Mouse (Mus musculus): ENCODE results near the gene Zfp42. TPM values are rescaled to one million over a fixed set of nuclear protein-coding genes. Genes with fewer than 3 reads are reported as not detected.

Gene Zfp42
- polyA plus RNA-seq, 1 experiment from 2014 or later: not detected

GRCm38 (mm10) chr8:43308213-43308612 is 1.4 kb upstream of the Zfp42 start:
- ATAC-seq (ENCODE audit: low read depth): no peak
- WGBS: 88% methylated on average over 2 of the region's 2 CpGs
- H3K9ac ChIP-seq (replicated peaks; ENCODE audit: low read depth, low read length): no peak overlapping the region
- H3K4me2 ChIP-seq (ENCODE audit: low read depth, low read length): no peak overlapping the region
- H3K27ac ChIP-seq (ENCODE audit: low read depth, low read length): no peak overlapping the region
- no peak overlapping the region for H3K4me3 ChIP-seq (ENCODE audit: low read depth, low read length)
- H3K36me3 ChIP-seq (ENCODE audit: control insufficient read depth, insufficient read depth, low read length): no peaks in the 10 kb centered on the region
- H3K4me1 ChIP-seq (ENCODE audit: control insufficient read depth, insufficient read depth, low read length): no peaks in the 10 kb centered on the region
- H3K27me3 ChIP-seq (ENCODE audit: control insufficient read depth, insufficient read depth, low read length): no peaks in the 10 kb centered on the region
- H3K9me3 ChIP-seq (ENCODE audit: control insufficient read depth, low read length): no peaks in the 10 kb centered on the region

- WGBS: 96% methylated on average over 14 of the region's 14 CpGs
- no peaks in the 10 kb centered on the region for H3K9me3 ChIP-seq (ENCODE audit: control insufficient read depth, low read length)
- H3K4me1 ChIP-seq (ENCODE audit: control insufficient read depth, insufficient read depth, low read length): no peaks in the 10 kb centered on the region
Observed at GRCm38 (mm10) chr8:43305676-43306075, 1.1 kb downstream of the Zfp42 start.

GRCm38 (mm10) chr8:43299796-43300195 is 7.0 kb downstream of the Zfp42 start:
- ATAC-seq (ENCODE audit: low read depth): no peak
- 60% methylated on average over 5 of the region's 5 CpGs for WGBS

More at GRCm38 (mm10) chr8:43305676-43306075, 1.1 kb downstream of the Zfp42 start:
- no peak overlapping the region for H3K4me2 ChIP-seq (ENCODE audit: low read depth, low read length)
- H3K4me3 ChIP-seq (ENCODE audit: low read depth, low read length): no peak overlapping the region
- no peak overlapping the region for H3K27ac ChIP-seq (ENCODE audit: low read depth, low read length)
- H3K9ac ChIP-seq (replicated peaks; ENCODE audit: low read depth, low read length): no peak overlapping the region
- H3K36me3 ChIP-seq (ENCODE audit: control insufficient read depth, insufficient read depth, low read length): no peaks in the 10 kb centered on the region
- no peak for ATAC-seq (ENCODE audit: low read depth)
- no peaks in the 10 kb centered on the region for H3K27me3 ChIP-seq (ENCODE audit: control insufficient read depth, insufficient read depth, low read length)

GRCm38 (mm10) chr8:43295826-43296225 is 11.0 kb downstream of the Zfp42 start:
- Histone ChIP-seq H3K9me3 (ENCODE audit: control insufficient read depth, low read length) (no peaks in the 10 kb centered on the region), H3K27me3 (ENCODE audit: control insufficient read depth, insufficient read depth, low read length) (no peaks in the 10 kb centered on the region), H3K9ac (replicated peaks; ENCODE audit: low read depth, low read length) (no peak overlapping the region), H3K4me2 (ENCODE audit: low read depth, low read length) (no peak overlapping the region), H3K36me3 (ENCODE audit: control insufficient read depth, insufficient read depth, low read length) (no peaks in the 10 kb centered on the region), H3K4me3 (ENCODE audit: low read depth, low read length) (no peak overlapping the region), H3K4me1 (ENCODE audit: control insufficient read depth, insufficient read depth, low read length) (no peaks in the 10 kb centered on the region), H3K27ac (ENCODE audit: low read depth, low read length) (no peak overlapping the region)
- WGBS: 90% methylated on average over 21 of the region's 21 CpGs
- ATAC-seq (ENCODE audit: low read depth): no peak

More at GRCm38 (mm10) chr8:43299796-43300195, 7.0 kb downstream of the Zfp42 start:
- Histone ChIP-seq H3K4me1 (ENCODE audit: control insufficient read depth, insufficient read depth, low read length) (no peaks in the 10 kb centered on the region), H3K9ac (replicated peaks; ENCODE audit: low read depth, low read length) (no peak overlapping the region), H3K36me3 (ENCODE audit: control insufficient read depth, insufficient read depth, low read length) (no peaks in the 10 kb centered on the region), H3K4me2 (ENCODE audit: low read depth, low read length) (no peak overlapping the region), H3K9me3 (ENCODE audit: control insufficient read depth, low read length) (no peaks in the 10 kb centered on the region), H3K27ac (ENCODE audit: low read depth, low read length) (no peak overlapping the region), H3K4me3 (ENCODE audit: low read depth, low read length) (no peak overlapping the region), H3K27me3 (ENCODE audit: control insufficient read depth, insufficient read depth, low read length) (no peaks in the 10 kb centered on the region)

- Histone ChIP-seq H3K4me2 (ENCODE audit: low read depth, low read length) (no peak overlapping the region), H3K27me3 (ENCODE audit: control insufficient read depth, insufficient read depth, low read length) (no peaks in the 10 kb centered on the region), H3K4me1 (ENCODE audit: control insufficient read depth, insufficient read depth, low read length) (no peaks in the 10 kb centered on the region), H3K9ac (replicated peaks; ENCODE audit: low read depth, low read length) (no peak overlapping the region), H3K27ac (ENCODE audit: low read depth, low read length) (no peak overlapping the region), H3K36me3 (ENCODE audit: control insufficient read depth, insufficient read depth, low read length) (no peaks in the 10 kb centered on the region), H3K4me3 (ENCODE audit: low read depth, low read length) (no peak overlapping the region), H3K9me3 (ENCODE audit: control insufficient read depth, low read length) (no peaks in the 10 kb centered on the region)
- ATAC-seq (ENCODE audit: low read depth): no peak
- 87% methylated on average over 4 of the region's 4 CpGs for WGBS
Observed at GRCm38 (mm10) chr8:43294191-43294590, 12.6 kb downstream of the Zfp42 start.

GRCm38 (mm10) chr8:43290424-43291111 is 16.2 kb downstream of the Zfp42 start:
- H3K9me3 ChIP-seq (ENCODE audit: control insufficient read depth, low read length): no peaks in the 10 kb centered on the region
- H3K4me2 ChIP-seq (ENCODE audit: low read depth, low read length): no peak overlapping the region
- no peak for ATAC-seq (ENCODE audit: low read depth)
- no peak overlapping the region for H3K4me3 ChIP-seq (ENCODE audit: low read depth, low read length)
- 76% methylated on average over 5 of the region's 5 CpGs for WGBS
- no peaks in the 10 kb centered on the region for H3K27me3 ChIP-seq (ENCODE audit: control insufficient read depth, insufficient read depth, low read length)
- no peaks in the 10 kb centered on the region for H3K4me1 ChIP-seq (ENCODE audit: control insufficient read depth, insufficient read depth, low read length)
- H3K27ac ChIP-seq (ENCODE audit: low read depth, low read length): no peak overlapping the region
- no peak overlapping the region for H3K9ac ChIP-seq (replicated peaks; ENCODE audit: low read depth, low read length)
- no peaks in the 10 kb centered on the region for H3K36me3 ChIP-seq (ENCODE audit: control insufficient read depth, insufficient read depth, low read length)

- Histone ChIP-seq H3K27me3 (ENCODE audit: control insufficient read depth, insufficient read depth, low read length) (no peaks in the 10 kb centered on the region), H3K9ac (replicated peaks; ENCODE audit: low read depth, low read length) (no peak overlapping the region), H3K4me2 (ENCODE audit: low read depth, low read length) (no peak overlapping the region), H3K4me1 (ENCODE audit: control insufficient read depth, insufficient read depth, low read length) (no peaks in the 10 kb centered on the region), H3K9me3 (ENCODE audit: control insufficient read depth, low read length) (no peaks in the 10 kb centered on the region), H3K27ac (ENCODE audit: low read depth, low read length) (no peak overlapping the region), H3K36me3 (ENCODE audit: control insufficient read depth, insufficient read depth, low read length) (no peaks in the 10 kb centered on the region), H3K4me3 (ENCODE audit: low read depth, low read length) (no peak overlapping the region)
- ATAC-seq (ENCODE audit: low read depth): no peak
- 96% methylated on average over 5 of the region's 5 CpGs for WGBS
Observed at GRCm38 (mm10) chr8:43289781-43290180, 17.0 kb downstream of the Zfp42 start.

- H3K9ac ChIP-seq (replicated peaks; ENCODE audit: low read depth, low read length): no peak overlapping the region
- no peak for ATAC-seq (ENCODE audit: low read depth)
Observed at GRCm38 (mm10) chr8:43288840-43289239, 17.9 kb downstream of the Zfp42 start.

GRCm38 (mm10) chr8:43287456-43287855 is 19.3 kb downstream of the Zfp42 start:
- WGBS: 79% methylated on average over 6 of the region's 6 CpGs
- Histone ChIP-seq H3K4me1 (ENCODE audit: control insufficient read depth, insufficient read depth, low read length) (no peaks in the 10 kb centered on the region), H3K27me3 (ENCODE audit: control insufficient read depth, insufficient read depth, low read length) (no peaks in the 10 kb centered on the region), H3K4me3 (ENCODE audit: low read depth, low read length) (no peak overlapping the region), H3K27ac (ENCODE audit: low read depth, low read length) (no peak overlapping the region), H3K9ac (replicated peaks; ENCODE audit: low read depth, low read length) (no peak overlapping the region), H3K4me2 (ENCODE audit: low read depth, low read length) (no peak overlapping the region), H3K9me3 (ENCODE audit: control insufficient read depth, low read length) (no peaks in the 10 kb centered on the region), H3K36me3 (ENCODE audit: control insufficient read depth, insufficient read depth, low read length) (no peaks in the 10 kb centered on the region)
- no peak for ATAC-seq (ENCODE audit: low read depth)

More at GRCm38 (mm10) chr8:43288840-43289239, 17.9 kb downstream of the Zfp42 start:
- Histone ChIP-seq H3K36me3 (ENCODE audit: control insufficient read depth, insufficient read depth, low read length) (no peaks in the 10 kb centered on the region), H3K4me3 (ENCODE audit: low read depth, low read length) (no peak overlapping the region), H3K9me3 (ENCODE audit: control insufficient read depth, low read length) (no peaks in the 10 kb centered on the region), H3K27ac (ENCODE audit: low read depth, low read length) (no peak overlapping the region), H3K4me2 (ENCODE audit: low read depth, low read length) (no peak overlapping the region), H3K4me1 (ENCODE audit: control insufficient read depth, insufficient read depth, low read length) (no peaks in the 10 kb centered on the region), H3K27me3 (ENCODE audit: control insufficient read depth, insufficient read depth, low read length) (no peaks in the 10 kb centered on the region)
- 94% methylated on average over 1 of the region's 1 CpGs for WGBS
